In genomic region chr7:133205704-133206103, GRCm38 (mm10) we compare ENCODE assay signal across 18 mouse cellular contexts.
A peak's percentile ranks its signal among the peaks of the same experiment; 100 is the strongest.
DNase-seq lines count a peak whose midpoint lies in the region; ATAC-seq and TF ChIP-seq lines count a peak whose summit lies in the region.
"Had no signal": no experiment of that assay in that cellular context is flagged by ENCODE, and none has a peak within 500 bp of the region (broad histone marks: within the 10 kb centered on the region; RNA-seq: fewer than 3 reads in every experiment).

No protein-coding gene starts in this region.

- peak; percentile 87 for TF ChIP-seq EP300 in ES-Bruce4 (IDR thresholded peaks at IDR 0.05; ENCODE audit: insufficient read depth, low read depth, low read length)

- H3K27ac ChIP-seq in hindbrain, postnatal 0 days, result no peak overlapping the region
- H3K27ac ChIP-seq in hindbrain, embryonic 13.5 days, result no peak overlapping the region
- no peak overlapping the region for H3K27ac ChIP-seq in ES-Bruce4 (ENCODE audit: insufficient read depth, low read length)
- no peak overlapping the region for H3K27ac ChIP-seq in embryonic facial prominence, embryonic 14.5 days (replicated peaks; ENCODE audit: low read depth, low read length)
- H3K27ac ChIP-seq: forebrain, embryonic 12.5 days; limb, embryonic 12.5 days; midbrain, embryonic 13.5 days; neural tube, embryonic 13.5 days had no signal

- H3K4me2 ChIP-seq in hindbrain, postnatal 0 days (ENCODE audit: low read depth, low read length), result no peak overlapping the region
- no peak overlapping the region for H3K4me2 ChIP-seq in hindbrain, embryonic 13.5 days
- H3K4me2 ChIP-seq in embryonic facial prominence, embryonic 14.5 days (ENCODE audit: low read depth, low read length), result no peak overlapping the region
- H3K4me2 ChIP-seq: forebrain, embryonic 12.5 days; limb, embryonic 12.5 days; midbrain, embryonic 13.5 days; neural tube, embryonic 13.5 days had no signal

- TF ChIP-seq CTCF in hindbrain, postnatal 0 days (IDR thresholded peaks at IDR 0.05; ENCODE audit: low read depth), result no peak
- TF ChIP-seq CTCF in ES-Bruce4 (IDR thresholded peaks at IDR 0.05; ENCODE audit: low read depth, low read length), result no peak

- no peaks in the 10 kb centered on the region for H3K27me3 ChIP-seq in hindbrain, postnatal 0 days (ENCODE audit: insufficient read depth, low read length)
- no peaks in the 10 kb centered on the region; the same call in 1 of the 2 replicates for H3K27me3 ChIP-seq in hindbrain, embryonic 13.5 days
- no peaks in the 10 kb centered on the region for H3K27me3 ChIP-seq in ES-Bruce4 (ENCODE audit: control insufficient read depth, insufficient read depth, low read length, poor library complexity, severe bottlenecking)
- H3K27me3 ChIP-seq in embryonic facial prominence, embryonic 14.5 days (replicated peaks; ENCODE audit: control insufficient read depth, insufficient read depth, low read length), result no peaks in the 10 kb centered on the region

- WGBS in hindbrain, postnatal 0 days, result 18% methylated on average over 7 of the region's 7 CpGs
- 12% methylated on average over 7 of the region's 7 CpGs for WGBS in hindbrain, embryonic 13.5 days
- WGBS in embryonic facial prominence, embryonic 14.5 days, result 9% methylated on average over 7 of the region's 7 CpGs

- H3K9ac ChIP-seq in hindbrain, postnatal 0 days (replicated peaks; ENCODE audit: low read length), result no peak overlapping the region
- H3K9ac ChIP-seq in hindbrain, embryonic 13.5 days, result no peak overlapping the region
- H3K9ac ChIP-seq in ES-Bruce4 (ENCODE audit: low read depth, poor library complexity, severe bottlenecking), result no peak overlapping the region
- H3K9ac ChIP-seq in embryonic facial prominence, embryonic 14.5 days (ENCODE audit: low read depth, low read length), result no peak overlapping the region
- H3K9ac ChIP-seq: forebrain, embryonic 12.5 days; limb, embryonic 12.5 days; midbrain, embryonic 13.5 days; neural tube, embryonic 13.5 days had no signal

- no peak for ATAC-seq in hindbrain, postnatal 0 days
- ATAC-seq in hindbrain, embryonic 13.5 days (ENCODE audit: low FRiP score), result no peak
- ATAC-seq in embryonic facial prominence, embryonic 14.5 days (ENCODE audit: low read depth), result no peak
- ATAC-seq: lung, postnatal 0 days; midbrain, embryonic 13.5 days had no signal

- no peak overlapping the region for H3K4me3 ChIP-seq in hindbrain, postnatal 0 days (ENCODE audit: low read length)
- no peak overlapping the region for H3K4me3 ChIP-seq in hindbrain, embryonic 13.5 days
- H3K4me3 ChIP-seq in ES-Bruce4 (ENCODE audit: low read depth, low read length), result no peak overlapping the region
- no peak overlapping the region for H3K4me3 ChIP-seq in embryonic facial prominence, embryonic 14.5 days (ENCODE audit: low read depth, low read length)
- H3K4me3 ChIP-seq: forebrain, embryonic 12.5 days; limb, embryonic 12.5 days; midbrain, embryonic 13.5 days; neural tube, embryonic 13.5 days had no signal

- DNase-seq in cerebellum, postnatal 25 days, result peak; percentile 18 to 30
- no peak for DNase-seq in cerebellum, postnatal 4 days (ENCODE audit: low spot score in 2 of 2)
- DNase-seq in hindbrain, postnatal 0 days (ENCODE audit: low spot score), result peak; percentile 26
- peak; percentile 69 for DNase-seq in embryonic facial prominence, embryonic 14.5 days (ENCODE audit: low spot score)
- no peak for DNase-seq in testis, postnatal 10 days (ENCODE audit: low spot score)
- no peak for DNase-seq in gastrocnemius, adult 18-20 months (ENCODE audit: low spot score)
- DNase-seq: gastrocnemius, postnatal 14 days; layer of hippocampus, adult 9-11 months; right cerebral cortex, adult 18-20 months; thymus, adult 2 months had no signal

- H3K36me3 ChIP-seq in hindbrain, postnatal 0 days (ENCODE audit: insufficient read depth, low read length), result no peaks in the 10 kb centered on the region
- H3K36me3 ChIP-seq in hindbrain, embryonic 13.5 days, result no peaks in the 10 kb centered on the region
- no peaks in the 10 kb centered on the region for H3K36me3 ChIP-seq in ES-Bruce4 (ENCODE audit: control insufficient read depth, insufficient read depth, low read length, poor library complexity, severe bottlenecking)
- no peaks in the 10 kb centered on the region for H3K36me3 ChIP-seq in embryonic facial prominence, embryonic 14.5 days (ENCODE audit: control insufficient read depth, insufficient read depth, low read length)
- H3K36me3 ChIP-seq: forebrain, embryonic 12.5 days; G1E; limb, embryonic 12.5 days; midbrain, embryonic 13.5 days; neural tube, embryonic 13.5 days had no signal

- no peak for TF ChIP-seq POLR2A in ES-Bruce4 (IDR thresholded peaks at IDR 0.05; ENCODE audit: insufficient read depth, low read length)

- H3K4me1 ChIP-seq in hindbrain, postnatal 0 days (ENCODE audit: insufficient read depth, low read length), result peaks cover 6% of the 10 kb centered on the region; the same call in 1 of the 2 replicates
- H3K4me1 ChIP-seq in hindbrain, embryonic 13.5 days (replicated peaks), result peaks cover 16% of the 10 kb centered on the region
- peaks cover 8% of the 10 kb centered on the region for H3K4me1 ChIP-seq in ES-Bruce4 (ENCODE audit: control insufficient read depth, insufficient read depth, low read length)
- H3K4me1 ChIP-seq in embryonic facial prominence, embryonic 14.5 days (ENCODE audit: control insufficient read depth, insufficient read depth, low read length), result 0 out of 2 replicates have a peak, but pooled peaks cover 4% of the 10 kb centered on the region

- H3K9me3 ChIP-seq in hindbrain, postnatal 0 days (ENCODE audit: low read length), result no peaks in the 10 kb centered on the region
- H3K9me3 ChIP-seq in hindbrain, embryonic 13.5 days, result no peaks in the 10 kb centered on the region
- H3K9me3 ChIP-seq in ES-Bruce4 (replicated peaks; ENCODE audit: control insufficient read depth, insufficient read depth, low read length, poor library complexity, severe bottlenecking), result no peaks in the 10 kb centered on the region
- H3K9me3 ChIP-seq in embryonic facial prominence, embryonic 14.5 days (ENCODE audit: control insufficient read depth, low read length), result no peaks in the 10 kb centered on the region
- H3K9me3 ChIP-seq: forebrain, embryonic 12.5 days; G1E; limb, embryonic 12.5 days; midbrain, embryonic 13.5 days; neural tube, embryonic 13.5 days had no signal

Comparison
In these comparisons a context has a peak if more than half of its experiments do, and no peak if none do; other contexts are left out.
1. DNase-seq: peak in cerebellum, postnatal 25 days (2 of 2), hindbrain, postnatal 0 days (single experiment) and embryonic facial prominence, embryonic 14.5 days (single experiment); none in cerebellum, postnatal 4 days (0 of 2), testis, postnatal 10 days (single experiment) and gastrocnemius, adult 18-20 months (single experiment).